ENCODE assay signal across 18 mouse cellular contexts in genomic region chr9:62348050-62348449, GRCm38 (mm10). TPM values are rescaled to one million over a fixed set of nuclear protein-coding genes. Genes with fewer than 3 reads are reported as not detected.
A peak's percentile ranks its signal among the peaks of the same experiment; 100 is the strongest.
DNase-seq lines count a peak whose midpoint lies in the region; ATAC-seq and TF ChIP-seq lines count a peak whose summit lies in the region.
"Had no signal": no experiment of that assay in that cellular context is flagged by ENCODE, and none has a peak within 500 bp of the region (broad histone marks: within the 10 kb centered on the region; RNA-seq: fewer than 3 reads in every experiment).

No protein-coding gene starts in this region.

- 73% methylated on average over 10 of the region's 10 CpGs for WGBS in lung, postnatal 0 days
- WGBS in liver, postnatal 0 days (ENCODE audit: insufficient replicate concordance): 78% methylated on average over 10 of the region's 10 CpGs

- H3K4me3 ChIP-seq in lung, postnatal 0 days (ENCODE audit: low read depth, low read length): no peak overlapping the region
- no peak overlapping the region for H3K4me3 ChIP-seq in liver, postnatal 0 days (ENCODE audit: low read depth, low read length)
- H3K4me3 ChIP-seq: forebrain, embryonic 15.5 days; limb, embryonic 15.5 days; midbrain, embryonic 10.5 days; neural tube, embryonic 13.5 days had no signal

- ATAC-seq in lung, postnatal 0 days: no peak
- no peak for ATAC-seq in liver, postnatal 0 days
- ATAC-seq: forebrain, embryonic 15.5 days; Patski had no signal

- TF ChIP-seq EP300 in lung, postnatal 0 days (IDR thresholded peaks at IDR 0.05): no peak
- no peak for TF ChIP-seq EP300 in liver, postnatal 0 days (IDR thresholded peaks at IDR 0.05; ENCODE audit: low read depth)

- H3K27me3 ChIP-seq in lung, postnatal 0 days (replicated peaks; ENCODE audit: insufficient read depth, low read length): no peaks in the 10 kb centered on the region
- H3K27me3 ChIP-seq in liver, postnatal 0 days (ENCODE audit: insufficient read depth, low read length): no peaks in the 10 kb centered on the region
- H3K27me3 ChIP-seq: forebrain, embryonic 15.5 days; limb, embryonic 15.5 days; neural tube, embryonic 13.5 days; Patski had no signal

- no peak for TF ChIP-seq CTCF in lung, postnatal 0 days (IDR thresholded peaks at IDR 0.05)
- no peak for TF ChIP-seq CTCF in liver, postnatal 0 days (IDR thresholded peaks at IDR 0.05; ENCODE audit: low read depth)

- H3K9me3 ChIP-seq in lung, postnatal 0 days (ENCODE audit: low read length): no peaks in the 10 kb centered on the region
- H3K9me3 ChIP-seq in liver, postnatal 0 days (ENCODE audit: low read length): no peaks in the 10 kb centered on the region
- H3K9me3 ChIP-seq: forebrain, embryonic 15.5 days; limb, embryonic 15.5 days; midbrain, embryonic 10.5 days; neural tube, embryonic 13.5 days had no signal

- no peaks in the 10 kb centered on the region for H3K36me3 ChIP-seq in lung, postnatal 0 days (ENCODE audit: insufficient read depth, low read length)
- H3K36me3 ChIP-seq in liver, postnatal 0 days (replicated peaks; ENCODE audit: insufficient read depth, low read length): peaks cover 4% of the 10 kb centered on the region; the same call in 1 of the 2 replicates
- H3K36me3 ChIP-seq: forebrain, embryonic 15.5 days; limb, embryonic 15.5 days; neural tube, embryonic 13.5 days had no signal

- no peak overlapping the region for H3K4me2 ChIP-seq in lung, postnatal 0 days (replicated peaks; ENCODE audit: low read depth, low read length)
- no peak overlapping the region for H3K4me2 ChIP-seq in liver, postnatal 0 days (ENCODE audit: low read depth, low read length)
- H3K4me2 ChIP-seq: forebrain, embryonic 15.5 days; hindbrain, embryonic 14.5 days; limb, embryonic 15.5 days; neural tube, embryonic 13.5 days had no signal

- peaks cover 25% of the 10 kb centered on the region; the same call in 1 of the 2 replicates for H3K4me1 ChIP-seq in lung, postnatal 0 days (ENCODE audit: insufficient read depth, low read depth, low read length)
- H3K4me1 ChIP-seq in liver, postnatal 0 days (ENCODE audit: insufficient read depth): peaks cover 52% of the 10 kb centered on the region

- peak; percentile 29 for DNase-seq in cerebellum, adult 9-10 months
- DNase-seq in cerebellum, adult 11 months: no peak
- DNase-seq in kidney, adult 11 months: peak; percentile 17
- DNase-seq in kidney, postnatal 25 days: no peak
- no peak for DNase-seq in lung, postnatal 0 days (ENCODE audit: low spot score)
- no peak for DNase-seq in lung, adult 18-20 months
- peak; percentile 10 for DNase-seq in liver, postnatal 0 days
- DNase-seq in thymus, postnatal 4 days: no peak
- DNase-seq: cerebellum, adult 2 months; lung, postnatal 36 days; right cerebral cortex, postnatal 25 days; thymus, adult 2 months had no signal

- no peak overlapping the region for H3K9ac ChIP-seq in lung, postnatal 0 days (replicated peaks; ENCODE audit: low read depth)
- H3K9ac ChIP-seq in liver, postnatal 0 days (replicated peaks): no peak overlapping the region
- H3K9ac ChIP-seq: forebrain, embryonic 15.5 days; hindbrain, embryonic 14.5 days; limb, embryonic 15.5 days; neural tube, embryonic 13.5 days had no signal

- H3K27ac ChIP-seq in lung, postnatal 0 days (ENCODE audit: low read length): peak overlapping the region; percentile 38; the same call in 1 of the 2 replicates
- peak overlapping the region; percentile 48; the same call in 1 of the 2 replicates for H3K27ac ChIP-seq in liver, postnatal 0 days (ENCODE audit: low read depth)
- H3K27ac ChIP-seq: hindbrain, embryonic 14.5 days; limb, embryonic 15.5 days; neural tube, embryonic 13.5 days had no signal

RNA-seq across cellular contexts. Expression of gene Anp32a, which starts 7.0 kb away (rescaled TPM):
- 101 and 141 TPM in 2 replicates for polyA plus RNA-seq in lung, postnatal 0 days (2015; fragmentation: Nextera tagmentation; extraction: Ambion mirVana)
- 54.5 and 60.4 TPM in 2 replicates for polyA plus RNA-seq in liver, postnatal 0 days (2015; fragmentation: Nextera tagmentation; extraction: Ambion mirVana)

Comparison
In these comparisons a context has a peak if more than half of its experiments do, and no peak if none do; other contexts are left out.
1. DNase-seq: peak in cerebellum, adult 9-10 months (single experiment), kidney, adult 11 months (single experiment) and liver, postnatal 0 days (single experiment); none in cerebellum, adult 11 months (single experiment), kidney, postnatal 25 days (0 of 2), lung, postnatal 0 days (single experiment), lung, adult 18-20 months (0 of 2) and thymus, postnatal 4 days (single experiment).